16 mouse cellular contexts compared by ENCODE assay signal in the genomic region with DNA sequence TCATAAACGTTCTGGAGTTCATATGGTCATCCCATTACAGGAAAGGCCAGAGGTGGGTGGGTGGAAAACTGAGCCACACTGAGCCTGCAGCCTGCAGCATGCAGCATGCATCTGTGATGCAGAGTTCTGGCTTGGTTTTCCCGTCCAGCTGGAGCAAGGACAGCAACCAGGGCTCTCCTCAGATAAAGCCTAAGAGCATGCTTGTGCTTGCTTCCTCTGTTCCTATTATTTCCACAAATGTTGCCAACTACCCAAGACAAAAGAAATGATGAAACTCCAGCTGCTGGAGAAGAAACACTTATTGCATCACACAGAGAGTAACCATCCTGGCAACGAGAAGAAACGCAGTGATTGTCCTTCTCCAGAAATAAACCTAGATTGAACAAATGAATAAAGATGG.
DNase-seq lines count a peak whose midpoint lies in the region; ATAC-seq lines count a peak whose summit lies in the region.
"Had no signal": no experiment of that assay in that cellular context is flagged by ENCODE, and none has a peak within 500 bp of the region (broad histone marks: within the 10 kb centered on the region; RNA-seq: fewer than 3 reads in every experiment).

No protein-coding gene starts in this region.

- no peak overlapping the region for H3K27ac ChIP-seq in heart, embryonic 11.5 days (ENCODE audit: low read depth, low read length)
- H3K27ac ChIP-seq: embryonic facial prominence, embryonic 15.5 days; hindbrain, embryonic 12.5 days; neural tube, embryonic 15.5 days had no signal

- no peaks in the 10 kb centered on the region for H3K4me1 ChIP-seq in heart, embryonic 11.5 days (ENCODE audit: control insufficient read depth, insufficient read depth, low read length)
- H3K4me1 ChIP-seq: embryonic facial prominence, embryonic 15.5 days had no signal

- H3K4me3 ChIP-seq in heart, embryonic 11.5 days (ENCODE audit: low read depth, low read length) = no peak overlapping the region
- H3K4me3 ChIP-seq: embryonic facial prominence, embryonic 15.5 days; hindbrain, embryonic 12.5 days; neural tube, embryonic 15.5 days had no signal

- 0 out of 2 replicates have a peak, but pooled peaks cover 2% of the 10 kb centered on the region for H3K36me3 ChIP-seq in heart, embryonic 11.5 days (ENCODE audit: control insufficient read depth, insufficient read depth, low read length)
- H3K36me3 ChIP-seq: embryonic facial prominence, embryonic 15.5 days; hindbrain, embryonic 12.5 days; neural tube, embryonic 15.5 days had no signal

- ATAC-seq in heart, embryonic 11.5 days (replicated peaks; ENCODE audit: insufficient number of reproducible peaks, low FRiP score, low TSS enrichment) = no peak
- no peak for ATAC-seq in CD4-positive, CD25-positive, alpha-beta regulatory T cell, adult 4 months
- ATAC-seq: forebrain, embryonic 16.5 days had no signal

- no peak overlapping the region for H3K9ac ChIP-seq in heart, embryonic 11.5 days (ENCODE audit: low read depth, low read length)
- H3K9ac ChIP-seq: embryonic facial prominence, embryonic 15.5 days; hindbrain, embryonic 12.5 days; neural tube, embryonic 15.5 days had no signal

- peak; percentile 9 for DNase-seq in heart, adult 8-10 months (ENCODE audit: low spot score)
- peak; percentile 38 for DNase-seq in NIH3T3 (ENCODE audit: low read depth)
- peak; percentile 18 to 34 for DNase-seq in heart, adult 9 months (ENCODE audit: low spot score in 2 of 2)
- peak; percentile 26 for DNase-seq in lung, postnatal 36 days
- DNase-seq in frontal cortex, postnatal 25 days (ENCODE audit: low spot score in 2 of 2) = no peak
- DNase-seq in left cerebral cortex, adult 8-10 months (ENCODE audit: low spot score in 2 of 2) = no peak
- DNase-seq: cerebellum, adult 11 months; gastrocnemius, postnatal 25 days; kidney, adult 11 months; kidney, postnatal 36 days had no signal

- no peaks in the 10 kb centered on the region for H3K27me3 ChIP-seq in heart, embryonic 11.5 days (ENCODE audit: control insufficient read depth, insufficient read depth, low read length)
- H3K27me3 ChIP-seq: embryonic facial prominence, embryonic 15.5 days; hindbrain, embryonic 12.5 days; neural tube, embryonic 15.5 days had no signal

- 57% methylated on average over 4 of the region's 4 CpGs for WGBS in heart, embryonic 11.5 days (ENCODE audit: insufficient replicate concordance)

- H3K9me3 ChIP-seq in heart, embryonic 11.5 days (replicated peaks; ENCODE audit: control insufficient read depth, low read length) = no peaks in the 10 kb centered on the region
- H3K9me3 ChIP-seq: embryonic facial prominence, embryonic 15.5 days; neural tube, embryonic 15.5 days had no signal

- H3K4me2 ChIP-seq in heart, embryonic 11.5 days = no peak overlapping the region
- H3K4me2 ChIP-seq: embryonic facial prominence, embryonic 15.5 days; hindbrain, embryonic 12.5 days; neural tube, embryonic 15.5 days had no signal

Comparison
In these comparisons a context has a peak if more than half of its experiments do, and no peak if none do; other contexts are left out.
1. DNase-seq: peak in heart, adult 8-10 months (single experiment), NIH3T3 (single experiment), heart, adult 9 months (2 of 2) and lung, postnatal 36 days (single experiment); none in frontal cortex, postnatal 25 days (0 of 2) and left cerebral cortex, adult 8-10 months (0 of 2).